Comparison of ENCODE assay signal across 20 mouse cellular contexts in the genomic region with DNA sequence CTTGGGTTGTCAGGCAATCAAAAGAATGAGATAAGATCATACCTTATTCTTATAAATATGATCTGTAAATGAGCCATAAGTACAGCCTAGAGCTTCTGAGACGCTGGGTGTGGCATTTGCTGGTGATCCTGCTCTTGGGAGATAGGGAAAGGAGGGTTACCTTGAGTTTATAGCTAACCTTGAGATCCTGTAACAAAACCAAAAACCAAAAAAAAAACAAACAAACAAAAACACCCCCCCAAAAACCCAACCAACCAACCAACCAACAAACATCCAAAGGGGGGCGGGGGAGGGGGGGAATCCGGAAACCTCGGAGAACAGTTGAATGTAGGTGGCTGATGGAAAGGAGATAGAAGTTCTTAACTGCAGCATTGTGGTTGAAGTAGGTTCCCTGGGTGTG. TPM values are rescaled to one million over a fixed set of nuclear protein-coding genes. Genes with fewer than 3 reads are reported as not detected.
DNase-seq lines count a peak whose midpoint lies in the region; ATAC-seq and TF ChIP-seq lines count a peak whose summit lies in the region.
"Had no signal": no experiment of that assay in that cellular context is flagged by ENCODE, and none has a peak within 500 bp of the region (broad histone marks: within the 10 kb centered on the region; RNA-seq: fewer than 3 reads in every experiment).

No protein-coding gene starts in this region.

- no peak for DNase-seq in heart, adult 8-10 months (ENCODE audit: low spot score)
- DNase-seq in A20 (ENCODE audit: low read depth, low spot score): peak; percentile 30
- no peak for DNase-seq in retina, postnatal 1 day
- no peak for DNase-seq in midbrain, embryonic 10.5 days (ENCODE audit: low spot score)
- DNase-seq in adrenal gland, adult 18-20 months (ENCODE audit: low spot score in 2 of 2): no peak
- DNase-seq: adrenal gland, postnatal 14 days; cerebellum, adult 9-11 months; gastrocnemius, postnatal 36 days; lung, adult 2 months had no signal

- no peak for TF ChIP-seq CTCF in bone marrow, adult 2 months (IDR thresholded peaks at IDR 0.05; ENCODE audit: control insufficient read depth, insufficient read depth, low read length)

- peak overlapping the region in 1 of 2 experiments; percentile 82; a peak in 2 of 4 replicates for H3K27ac ChIP-seq in heart, embryonic 14.5 days (replicated peaks in 1 of 2; ENCODE audit: control insufficient read depth in 1 of 2, insufficient read depth in 1 of 2, low read depth in 2 of 2, low read length in 2 of 2)
- peak overlapping the region; percentile 19; the same call in 1 of the 2 replicates for H3K27ac ChIP-seq in bone marrow, adult 2 months (ENCODE audit: control insufficient read depth, insufficient read depth, low read depth, low read length, poor library complexity)
- peak overlapping the region; percentile 95 for H3K27ac ChIP-seq in liver, embryonic 12.5 days
- no peak overlapping the region for H3K27ac ChIP-seq in midbrain, embryonic 10.5 days (replicated peaks)
- H3K27ac ChIP-seq: embryonic facial prominence, embryonic 15.5 days; forebrain, embryonic 15.5 days; hindbrain, embryonic 15.5 days; kidney, postnatal 0 days; layer of hippocampus, adult 2 months; limb, embryonic 10.5 days; midbrain, embryonic 15.5 days had no signal

- no peaks in the 10 kb centered on the region for H3K36me3 ChIP-seq in heart, embryonic 14.5 days (ENCODE audit: control insufficient read depth, insufficient read depth, low read length)
- no peaks in the 10 kb centered on the region for H3K36me3 ChIP-seq in liver, embryonic 12.5 days
- H3K36me3 ChIP-seq in midbrain, embryonic 10.5 days: no peaks in the 10 kb centered on the region
- H3K36me3 ChIP-seq: embryonic facial prominence, embryonic 15.5 days; forebrain, embryonic 15.5 days; hindbrain, embryonic 15.5 days; limb, embryonic 10.5 days; midbrain, embryonic 15.5 days had no signal

- WGBS in heart, embryonic 14.5 days: 63% methylated on average over 4 of the region's 4 CpGs
- WGBS in bone marrow, adult 2 months: 26% methylated on average over 4 of the region's 4 CpGs
- WGBS in liver, embryonic 12.5 days (ENCODE audit: insufficient replicate concordance): 21% methylated on average over 4 of the region's 4 CpGs
- WGBS in midbrain, embryonic 10.5 days: 91% methylated on average over 4 of the region's 4 CpGs

- H3K27me3 ChIP-seq in heart, embryonic 14.5 days (ENCODE audit: control insufficient read depth, insufficient read depth, low read length): no peaks in the 10 kb centered on the region
- H3K27me3 ChIP-seq in liver, embryonic 12.5 days (replicated peaks): no peaks in the 10 kb centered on the region
- no peaks in the 10 kb centered on the region for H3K27me3 ChIP-seq in midbrain, embryonic 10.5 days (ENCODE audit: low read depth, poor library complexity, severe bottlenecking)
- H3K27me3 ChIP-seq: embryonic facial prominence, embryonic 15.5 days; forebrain, embryonic 15.5 days; hindbrain, embryonic 15.5 days; midbrain, embryonic 15.5 days had no signal

- H3K4me1 ChIP-seq in heart, embryonic 14.5 days (ENCODE audit: control insufficient read depth in 2 of 2, insufficient read depth in 2 of 2, low read length in 2 of 2): peaks cover 13 to 64% of the 10 kb centered on the region in 2 experiments
- peaks cover 10% of the 10 kb centered on the region for H3K4me1 ChIP-seq in bone marrow, adult 2 months (ENCODE audit: control insufficient read depth, insufficient read depth, low read length)
- peaks cover 79% of the 10 kb centered on the region for H3K4me1 ChIP-seq in liver, embryonic 12.5 days
- H3K4me1 ChIP-seq in midbrain, embryonic 10.5 days: peaks cover 18% of the 10 kb centered on the region

- no peaks in the 10 kb centered on the region for H3K9me3 ChIP-seq in heart, embryonic 14.5 days (ENCODE audit: control insufficient read depth, low read length)
- no peaks in the 10 kb centered on the region for H3K9me3 ChIP-seq in liver, embryonic 12.5 days (replicated peaks)
- H3K9me3 ChIP-seq in midbrain, embryonic 10.5 days (replicated peaks): no peaks in the 10 kb centered on the region
- H3K9me3 ChIP-seq: embryonic facial prominence, embryonic 15.5 days; forebrain, embryonic 15.5 days; hindbrain, embryonic 15.5 days; limb, embryonic 10.5 days; midbrain, embryonic 15.5 days had no signal

- H3K9ac ChIP-seq in heart, embryonic 14.5 days (ENCODE audit: low read length): peak overlapping the region; percentile 17
- H3K9ac ChIP-seq in liver, embryonic 12.5 days: peak overlapping the region; percentile 69
- H3K9ac ChIP-seq: embryonic facial prominence, embryonic 15.5 days; forebrain, embryonic 15.5 days; hindbrain, embryonic 15.5 days; midbrain, embryonic 15.5 days had no signal

- no peak for ATAC-seq in heart, embryonic 14.5 days (ENCODE audit: insufficient number of reproducible peaks, insufficient read depth, low FRiP score, low read depth)
- no peak for ATAC-seq in liver, embryonic 12.5 days
- ATAC-seq: forebrain, embryonic 15.5 days; intestine, postnatal 0 days; midbrain, embryonic 15.5 days had no signal

- no peak for TF ChIP-seq POLR2A in bone marrow, adult 2 months (IDR thresholded peaks at IDR 0.05; ENCODE audit: borderline replicate concordance, control insufficient read depth, low read depth, low read length)

- H3K4me3 ChIP-seq in heart, embryonic 14.5 days (ENCODE audit: control insufficient read depth in 1 of 2, insufficient read depth in 1 of 2, low read depth in 1 of 2, low read length in 2 of 2): peak overlapping the region; percentile 4 to 17; a peak in 2 of 4 replicates
- H3K4me3 ChIP-seq in bone marrow, adult 2 months (replicated peaks; ENCODE audit: control insufficient read depth, low read depth, low read length): no peak overlapping the region
- peak overlapping the region; percentile 40 for H3K4me3 ChIP-seq in liver, embryonic 12.5 days
- H3K4me3 ChIP-seq in midbrain, embryonic 10.5 days: no peak overlapping the region

- H3K4me2 ChIP-seq in heart, embryonic 14.5 days (ENCODE audit: low read length): peak overlapping the region; percentile 62
- peak overlapping the region; percentile 69 for H3K4me2 ChIP-seq in liver, embryonic 12.5 days

RNA-seq across cellular contexts. Expression of a gene that starts 2.9 kb away (rescaled TPM):
- polyA plus RNA-seq in heart, embryonic 14.5 days (2014; fragmentation: Nextera tagmentation; extraction: Ambion mirVana): 43.9 and 50.3 TPM in 2 replicates
- 10 to 100 TPM; 73.3 to 89.1 (median 83.0) TPM for total RNA-seq in heart, adult 8-10 months (2022)
- 15.3 and 25.0 TPM in 2 replicates for polyA plus RNA-seq in bone marrow, adult 2 months (2011; ENCODE audit: insufficient read depth, insufficient read length, low replicate concordance, missing spikeins)
- 11.4 and 12.1 TPM in 2 replicates for polyA plus RNA-seq in liver, embryonic 12.5 days (2016; fragmentation: Nextera tagmentation; extraction: Ambion mirVana)
- 7.6 and 10.6 TPM in 2 replicates for polyA plus RNA-seq in midbrain, embryonic 10.5 days (2016; fragmentation: Nextera tagmentation; extraction: Ambion mirVana)
- total RNA-seq in adrenal gland, adult 18-20 months (2021): 10 to 100 TPM; 23.2 to 23.7 TPM

Comparison
In these comparisons a context has a peak if more than half of its experiments do, and no peak if none do; other contexts are left out.
1. H3K4me3 ChIP-seq: peak in heart, embryonic 14.5 days (2 of 2) and liver, embryonic 12.5 days (single experiment); none in bone marrow, adult 2 months (single experiment) and midbrain, embryonic 10.5 days (single experiment).